Mouse (Mus musculus) olfactory bulb, adult 2 months (tissue): ENCODE measurements around the gene Ptgs1.

Experiments used
- CTCF ChIP-seq: fragments of 200-500 bp; IDR thresholded peaks from 2 replicates; pipeline ENCODE4 v1.5.1; 2012; ENCODE audit warnings: low read depth, mild to moderate bottlenecking, low read length, moderate library complexity; ENCODE audit not compliant: insufficient read depth
- POLR2A ChIP-seq: fragments of 200-500 bp; IDR thresholded peaks from 2 replicates; pipeline ENCODE4 v1.6.1; 2012; ENCODE audit warnings: mild to moderate bottlenecking, low read depth, low read length, moderate library complexity; ENCODE audit not compliant: insufficient read depth

DNA sequence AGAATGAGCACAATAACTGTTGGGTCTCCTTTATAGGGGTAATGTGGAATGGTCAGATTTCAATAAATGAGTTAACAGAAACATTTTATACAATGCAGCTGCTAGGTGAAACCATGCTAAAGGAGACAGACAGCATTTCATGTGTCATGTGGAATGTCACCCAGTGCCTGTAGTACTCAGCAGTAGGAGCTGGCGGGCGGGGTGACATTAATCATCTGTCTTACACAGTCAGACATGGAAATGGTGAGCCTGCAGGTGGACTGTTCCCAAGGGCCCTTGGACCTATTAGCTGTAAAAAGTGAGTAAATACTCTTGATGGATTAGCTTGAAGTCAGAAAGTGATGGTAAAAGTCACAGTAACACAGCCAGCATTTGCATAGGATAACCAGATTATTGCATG, 46.0 kb upstream of the Ptgs1 start:
- TF ChIP-seq CTCF (no peak), POLR2A (no peak)
